Mouse (Mus musculus) bone marrow macrophage, adult 2 months (primary cell): ENCODE results near the gene Tsc2. TPM values are rescaled to one million over a fixed set of nuclear protein-coding genes. Genes with fewer than 3 reads are reported as not detected.

Source experiments
- H3K27ac ChIP-seq: 2 replicates; pipeline ENCODE4 v1.5.1; 2012; ENCODE audit warnings: low read depth, low read length; ENCODE audit not compliant: insufficient read depth
- H3K4me1 ChIP-seq: 2 replicates; pipeline ENCODE4 v1.6.1; 2012; ENCODE audit warnings: low read length; ENCODE audit not compliant: control insufficient read depth, insufficient read depth
- H3K4me3 ChIP-seq: 2 replicates; pipeline ENCODE4 v1.5.1; 2012; ENCODE audit warnings: mild to moderate bottlenecking, low read length, moderate library complexity; ENCODE audit not compliant: insufficient read depth
- CTCF ChIP-seq: IDR thresholded peaks from 2 replicates; pipeline ENCODE4 v1.5.1; 2012; ENCODE audit warnings: low read depth, mild to moderate bottlenecking, low read length, moderate library complexity
- POLR2A ChIP-seq: IDR thresholded peaks from 2 replicates; pipeline ENCODE4 v1.6.1; 2012; ENCODE audit warnings: mild to moderate bottlenecking, low read depth, low read length, borderline replicate concordance
- polyA plus RNA-seq: library from polyadenylated mRNA; stranded (reverse); fragments of >200 nt; gene quantifications from 2 replicates; pipeline ENCODE4 v1.2.4, GENCODE M21; 2012; ENCODE audit not compliant: missing spikeins, insufficient read depth, insufficient read length

Tsc2 gene
- polyA plus RNA-seq, 1 experiment = 62.1 TPM

DNA sequence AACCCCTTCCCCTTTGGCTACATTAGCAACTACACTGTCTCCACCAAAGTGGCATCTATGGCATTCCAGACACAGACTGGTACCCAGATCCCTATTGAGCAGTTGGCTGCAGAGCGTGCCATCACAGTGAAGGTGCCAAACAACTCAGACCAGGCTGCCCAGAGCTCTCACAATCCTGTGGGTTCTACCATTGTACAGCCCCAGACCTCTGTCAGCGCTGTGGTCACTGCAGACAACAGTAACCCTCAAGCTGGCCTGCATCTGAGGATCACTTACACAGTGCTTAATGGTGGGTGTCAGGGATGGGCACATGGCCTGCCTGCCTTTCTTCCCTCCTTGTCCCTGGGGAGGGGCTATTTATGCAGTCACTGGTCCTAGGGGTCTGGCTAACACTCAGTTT lies 52.1 kb downstream of the Tsc2 start:
- Histone ChIP-seq H3K4me3 (no peak overlapping the region), H3K4me1 (peaks cover 18% of the 10 kb centered on the region), H3K27ac (no peak overlapping the region)
- TF ChIP-seq POLR2A = no peak
- TF ChIP-seq CTCF = no peak

DNA sequence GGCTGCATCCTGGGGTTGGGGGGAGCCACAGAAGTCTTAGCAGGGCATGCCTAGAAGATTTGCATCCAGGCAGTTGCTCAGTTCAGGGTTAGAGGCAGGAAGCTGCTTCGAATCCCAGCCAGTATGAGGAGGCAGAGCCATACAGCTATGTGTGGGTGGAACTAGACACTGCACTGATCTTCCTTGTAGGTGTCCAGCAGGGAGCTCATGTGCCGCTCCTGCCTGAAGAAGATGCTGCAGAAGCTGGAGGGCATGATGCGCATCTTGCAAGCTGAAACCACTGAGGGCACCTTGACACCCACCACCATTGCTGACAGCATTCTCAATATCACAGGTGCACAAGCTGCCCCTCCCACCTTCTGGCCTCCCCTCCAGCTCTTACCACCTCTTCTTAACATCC lies 52.9 kb downstream of the Tsc2 start:
- TF ChIP-seq CTCF (no peak), POLR2A (no peak)
- Histone ChIP-seq H3K27ac (no peak overlapping the region), H3K4me1 (peaks cover 12% of the 10 kb centered on the region), H3K4me3 (no peak overlapping the region)

DNA sequence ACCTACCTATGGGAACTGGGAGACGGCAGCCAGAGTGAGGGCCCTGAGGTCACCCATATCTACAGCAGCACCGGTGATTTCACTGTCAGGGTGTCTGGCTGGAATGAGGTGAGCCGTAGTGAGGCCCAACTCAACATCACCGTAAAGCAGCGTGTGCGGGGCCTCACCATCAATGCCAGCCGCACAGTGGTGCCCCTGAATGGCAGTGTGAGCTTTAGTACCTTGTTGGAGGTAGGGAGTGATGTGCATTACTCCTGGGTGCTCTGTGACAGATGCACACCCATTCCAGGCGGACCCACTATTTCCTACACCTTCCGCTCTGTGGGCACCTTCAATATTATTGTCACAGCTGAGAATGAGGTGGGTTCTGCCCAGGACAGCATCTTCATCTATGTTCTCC lies 58.6 kb downstream of the Tsc2 start:
- Histone ChIP-seq H3K4me1 (no peaks in the 10 kb centered on the region), H3K27ac (no peak overlapping the region), H3K4me3 (no peak overlapping the region)
- TF ChIP-seq POLR2A (no peak), CTCF (no peak)

DNA sequence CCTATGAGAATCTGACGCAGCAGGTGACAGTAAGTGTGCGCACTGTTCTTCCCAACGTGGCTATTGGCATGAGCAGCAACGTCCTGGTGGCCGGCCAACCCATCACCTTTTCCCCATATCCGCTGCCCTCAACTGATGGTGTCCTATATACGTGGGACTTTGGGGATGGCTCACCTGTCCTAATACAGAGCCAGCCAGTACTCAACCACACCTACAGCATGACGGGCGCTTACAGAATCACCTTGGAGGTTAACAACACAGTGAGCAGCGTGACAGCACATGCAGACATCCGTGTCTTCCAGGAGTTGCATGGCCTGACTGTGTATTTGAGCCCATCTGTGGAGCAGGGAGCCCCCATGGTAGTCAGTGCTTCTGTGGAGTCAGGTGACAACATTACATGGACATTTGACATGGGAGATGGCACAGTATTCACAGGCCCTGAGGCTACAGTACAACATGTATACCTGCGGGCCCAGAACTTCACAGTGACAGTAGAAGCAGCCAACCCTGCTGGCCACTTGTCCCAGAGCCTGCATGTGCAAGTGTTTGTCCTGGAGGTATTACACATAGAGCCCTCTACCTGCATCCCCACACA lies 59.7 kb downstream of the Tsc2 start:
- no peak overlapping the region for H3K4me3 ChIP-seq
- no peak overlapping the region for H3K27ac ChIP-seq
- TF ChIP-seq POLR2A = no peak
- TF ChIP-seq CTCF = no peak
- no peaks in the 10 kb centered on the region for H3K4me1 ChIP-seq

DNA sequence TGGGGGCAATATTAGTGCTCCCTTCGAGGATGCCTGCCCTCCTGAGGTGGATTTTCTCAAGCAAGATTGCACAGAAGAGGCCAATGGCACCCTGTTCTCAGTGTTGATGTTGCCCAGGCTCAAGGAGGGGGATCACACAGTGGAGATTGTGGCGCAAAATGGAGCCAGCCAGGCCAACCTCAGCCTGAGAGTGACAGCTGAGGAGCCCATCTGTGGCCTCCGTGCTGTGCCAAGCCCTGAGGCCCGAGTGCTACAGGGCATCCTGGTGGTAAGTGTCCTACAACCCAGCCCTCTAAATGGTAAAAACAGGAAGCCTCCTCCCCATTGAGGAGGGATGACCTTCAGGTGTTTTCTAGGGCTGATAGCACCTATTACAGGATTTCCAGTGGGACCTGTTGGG lies 62.6 kb downstream of the Tsc2 start:
- Histone ChIP-seq H3K27ac (no peak overlapping the region), H3K4me1 (no peaks in the 10 kb centered on the region), H3K4me3 (no peak overlapping the region)
- no peak for TF ChIP-seq CTCF
- no peak for TF ChIP-seq POLR2A

DNA sequence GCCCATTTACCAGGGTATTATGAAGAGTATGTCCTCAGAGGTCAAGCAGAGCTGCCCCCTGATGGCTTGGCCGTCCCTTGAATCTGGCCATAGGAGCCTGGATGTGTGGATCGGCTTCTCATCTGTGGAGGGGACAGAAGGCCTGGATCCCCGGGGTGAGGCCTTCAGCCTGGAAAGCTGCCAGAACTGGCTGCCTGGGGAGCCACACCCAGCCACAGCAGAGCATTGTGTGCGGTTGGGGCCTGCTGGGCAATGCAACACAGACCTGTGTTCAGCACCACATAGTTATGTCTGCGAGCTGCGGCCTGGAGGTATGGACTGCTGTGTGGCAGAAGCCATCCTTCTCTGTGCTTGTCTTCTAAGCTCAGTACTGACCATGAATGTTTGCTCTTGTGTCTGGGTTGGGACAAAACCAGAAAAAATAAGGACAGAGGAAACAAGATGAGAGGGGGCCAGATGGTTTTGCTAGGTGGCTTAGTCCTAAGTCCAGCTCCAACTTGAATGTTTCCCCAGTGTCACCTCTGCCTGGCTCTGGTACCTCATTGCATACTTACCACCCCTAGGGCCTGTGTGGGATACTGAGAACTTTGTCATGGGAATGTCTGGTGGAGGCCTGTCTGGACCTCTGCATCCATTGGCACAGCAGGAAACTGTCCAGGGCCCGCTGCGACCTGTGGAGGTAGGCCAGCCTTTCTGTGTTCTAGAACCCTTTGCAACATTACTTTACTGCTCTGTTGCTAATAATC lies 65.2 kb downstream of the Tsc2 start:
- no peak overlapping the region for H3K27ac ChIP-seq
- peaks cover 9% of the 10 kb centered on the region; the same call in 1 of the 2 replicates for H3K4me1 ChIP-seq
- TF ChIP-seq POLR2A (no peak), CTCF (no peak)
- no peak overlapping the region for H3K4me3 ChIP-seq

DNA sequence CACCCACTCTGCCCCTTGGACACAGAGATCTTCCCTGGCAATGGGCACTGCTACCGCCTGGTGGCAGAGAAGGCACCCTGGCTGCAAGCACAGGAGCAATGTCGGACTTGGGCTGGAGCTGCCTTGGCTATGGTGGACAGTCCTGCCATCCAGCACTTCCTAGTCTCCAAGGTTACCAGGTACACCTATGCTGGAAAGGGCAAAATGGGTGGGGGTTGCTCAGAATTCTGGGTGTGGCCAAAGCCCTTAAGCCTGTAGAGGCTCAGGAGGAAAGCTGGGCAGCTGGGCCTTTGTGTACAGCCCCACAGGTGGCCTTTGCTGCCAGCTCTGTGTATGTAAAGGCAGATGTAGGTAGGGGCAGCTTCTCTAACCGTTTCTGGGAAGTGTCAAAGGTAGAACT lies 66.6 kb downstream of the Tsc2 start:
- TF ChIP-seq POLR2A (no peak), CTCF (no peak)
- H3K27ac ChIP-seq = no peak overlapping the region
- H3K4me3 ChIP-seq = no peak overlapping the region
- H3K4me1 ChIP-seq = peaks cover 15% of the 10 kb centered on the region

DNA sequence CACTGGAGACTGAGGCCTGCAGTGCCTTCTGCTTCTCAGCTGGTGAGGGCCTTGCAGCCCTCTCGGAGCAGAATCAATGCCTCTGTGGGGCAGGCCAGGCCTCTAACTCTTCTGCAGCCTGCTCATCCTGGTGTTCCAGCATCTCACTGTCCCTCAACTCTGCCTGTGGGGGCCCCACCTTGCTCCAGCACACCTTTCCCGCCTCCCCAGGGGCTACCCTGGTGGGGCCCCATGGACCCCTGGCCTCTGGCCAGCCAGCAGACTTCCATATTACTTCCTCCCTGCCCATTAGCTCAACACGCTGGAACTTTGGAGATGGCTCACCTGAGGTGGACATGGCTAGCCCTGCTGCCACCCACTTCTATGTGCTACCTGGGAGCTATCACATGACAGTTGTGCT lies 67.3 kb downstream of the Tsc2 start:
- H3K4me3 ChIP-seq = no peak overlapping the region
- no peak overlapping the region for H3K27ac ChIP-seq
- TF ChIP-seq CTCF (no peak), POLR2A (no peak)
- peaks cover 22% of the 10 kb centered on the region for H3K4me1 ChIP-seq

DNA sequence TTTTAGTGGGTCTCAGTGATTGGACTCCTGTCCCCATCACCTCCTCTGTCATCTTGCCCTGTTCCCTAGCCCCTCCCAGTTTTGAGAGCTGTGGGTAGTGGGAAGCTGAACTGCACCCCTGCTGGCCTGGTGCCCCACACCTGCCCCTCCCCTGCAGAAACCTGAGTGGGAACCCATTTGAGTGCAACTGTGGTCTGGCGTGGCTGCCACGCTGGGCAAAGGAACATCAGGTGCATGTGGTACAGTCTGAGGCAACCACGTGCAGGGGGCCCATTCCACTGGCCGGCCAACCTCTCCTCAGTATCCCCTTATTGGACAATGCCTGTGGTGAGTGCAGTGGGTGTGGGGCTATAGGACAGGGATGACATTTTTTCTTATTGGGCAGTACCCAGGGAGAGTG lies 68.0 kb downstream of the Tsc2 start:
- H3K4me1 ChIP-seq = peaks cover 25% of the 10 kb centered on the region
- H3K4me3 ChIP-seq = no peak overlapping the region
- H3K27ac ChIP-seq = no peak overlapping the region
- TF ChIP-seq CTCF (no peak), POLR2A (no peak)

DNA sequence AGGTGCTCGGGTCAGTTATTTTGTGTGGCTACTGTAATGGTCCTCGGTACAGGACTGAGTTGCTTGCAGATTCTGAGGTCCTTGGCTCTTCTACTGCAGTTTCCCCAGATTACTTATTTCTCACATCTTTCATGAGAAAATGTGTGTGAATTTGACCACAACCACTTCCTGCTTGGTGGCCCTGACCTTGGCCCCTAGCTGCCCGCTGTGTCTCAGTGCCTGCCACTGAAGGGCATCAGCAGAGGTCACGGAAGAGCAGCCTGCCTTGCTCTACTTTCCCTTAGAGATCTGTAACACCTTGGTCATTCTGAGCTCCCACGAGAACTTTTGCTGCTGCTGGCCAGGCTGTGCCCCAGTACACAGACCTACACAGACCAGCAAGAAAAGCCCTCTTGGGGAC lies 68.8 kb downstream of the Tsc2 start:
- H3K4me3 ChIP-seq = no peak overlapping the region
- H3K4me1 ChIP-seq = peaks cover 31% of the 10 kb centered on the region
- H3K27ac ChIP-seq = no peak overlapping the region
- TF ChIP-seq POLR2A (no peak), CTCF (no peak)
